Mouse (Mus musculus) small intestine, adult 2 months (tissue): ENCODE results near the gene Nos1. TPM values are rescaled to one million over a fixed set of nuclear protein-coding genes. Genes with fewer than 3 reads are reported as not detected.

Experiments used
- H3K27ac ChIP-seq: fragments of 200-500 bp; 2 replicates; pipeline ENCODE4 v1.5.1; 2012; ENCODE audit warnings: low read depth, low read length, control low read depth, inconsistent platforms; ENCODE audit not compliant: insufficient read depth
- H3K27me3 ChIP-seq: fragments of 200-500 bp; 2 replicates; pipeline ENCODE4 v1.6.1; 2012; ENCODE audit warnings: mild to moderate bottlenecking, moderate library complexity, low read length, inconsistent platforms; ENCODE audit not compliant: control insufficient read depth, insufficient read depth
- H3K36me3 ChIP-seq: fragments of 200-500 bp; 2 replicates; pipeline ENCODE4 v1.6.1; 2012; ENCODE audit warnings: mild to moderate bottlenecking, low read length, control low read depth, inconsistent platforms; ENCODE audit not compliant: control insufficient read depth, insufficient read depth
- H3K4me1 ChIP-seq: fragments of 200-500 bp; 2 replicates; pipeline ENCODE4 v1.6.1; 2012; ENCODE audit warnings: low read length, inconsistent platforms, mixed read lengths; ENCODE audit not compliant: control insufficient read depth, insufficient read depth, insufficient read length
- H3K4me3 ChIP-seq: fragments of 200-500 bp; 2 replicates; pipeline ENCODE4 v1.5.1; 2012; ENCODE audit warnings: low read depth, mild to moderate bottlenecking, control low read depth, inconsistent platforms, low read length, moderate library complexity
- CTCF ChIP-seq: fragments of 200-500 bp; IDR thresholded peaks from 2 replicates; pipeline ENCODE4 v1.5.1; 2012; ENCODE audit warnings: low read depth, mild to moderate bottlenecking, control low read depth, inconsistent platforms, low read length, moderate library complexity, mixed read lengths; ENCODE audit not compliant: insufficient replicate concordance, insufficient read length; ENCODE audit errors: extremely low read depth
- POLR2A ChIP-seq: fragments of 200-500 bp; IDR thresholded peaks from 2 replicates; pipeline ENCODE4 v1.6.1; 2012; ENCODE audit warnings: low read depth, mild to moderate bottlenecking, control low read depth, inconsistent platforms, low read length, moderate library complexity
- WGBS: fragments of 180-500 bp; shearing (Covaris S2); methylation state at CpG from one replicate; pipeline ENCODE4 v1.1.7; 2018; 5-methylcytosine and 5-hydroxymethylcytosine counted together
- polyA plus RNA-seq: library from polyadenylated mRNA; depleted of rRNA; stranded (reverse); fragments of >200 nt; gene quantifications from 2 replicates; pipeline ENCODE4 v1.2.3, GENCODE M21; 2012

Nos1 gene
- polyA plus RNA-seq, 1 experiment = 0.65 TPM

- H3K27ac ChIP-seq = no peak overlapping the region
- H3K36me3 ChIP-seq = no peaks in the 10 kb centered on the region
- TF ChIP-seq POLR2A (no peak), CTCF (no peak)
- WGBS = 58% methylated on average over 16 of the region's 16 CpGs
- H3K4me3 ChIP-seq = no peak overlapping the region
- H3K4me1 ChIP-seq = no peaks in the 10 kb centered on the region
- H3K27me3 ChIP-seq = no peaks in the 10 kb centered on the region
Measured at GRCm38 (mm10) chr5:117936346-117936745, 155.5 kb downstream of the Nos1 start.

- Histone ChIP-seq H3K4me1 (no peaks in the 10 kb centered on the region), H3K4me3 (no peak overlapping the region), H3K27me3 (no peaks in the 10 kb centered on the region; the same call in 1 of the 2 replicates), H3K36me3 (no peaks in the 10 kb centered on the region), H3K27ac (no peak overlapping the region)
- TF ChIP-seq CTCF = no peak
- no peak for TF ChIP-seq POLR2A
- WGBS = 75% methylated on average over 3 of the region's 3 CpGs
Measured at GRCm38 (mm10) chr5:117937186-117937585, 156.4 kb downstream of the Nos1 start.

DNA sequence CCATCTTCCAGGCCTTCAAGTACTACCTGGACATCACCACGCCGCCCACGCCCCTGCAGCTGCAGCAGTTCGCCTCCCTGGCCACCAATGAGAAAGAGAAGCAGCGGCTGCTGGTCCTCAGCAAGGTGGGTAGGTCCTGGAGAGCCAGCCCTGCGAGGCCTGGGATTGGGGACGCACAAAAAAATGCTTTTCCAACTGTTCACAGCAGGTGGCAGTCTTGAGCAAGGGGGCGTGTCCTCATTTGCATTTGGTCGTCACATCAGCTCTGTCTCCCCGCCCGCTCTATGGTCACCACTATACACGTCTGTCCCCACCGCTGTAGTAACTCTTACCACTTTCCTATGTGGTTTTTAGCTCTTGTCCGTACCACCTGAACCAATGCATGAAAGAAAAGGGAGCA lies 157.3 kb downstream of the Nos1 start:
- Histone ChIP-seq H3K27ac (no peak overlapping the region), H3K4me1 (no peaks in the 10 kb centered on the region), H3K4me3 (no peak overlapping the region; the same call in 1 of the 2 replicates)

DNA sequence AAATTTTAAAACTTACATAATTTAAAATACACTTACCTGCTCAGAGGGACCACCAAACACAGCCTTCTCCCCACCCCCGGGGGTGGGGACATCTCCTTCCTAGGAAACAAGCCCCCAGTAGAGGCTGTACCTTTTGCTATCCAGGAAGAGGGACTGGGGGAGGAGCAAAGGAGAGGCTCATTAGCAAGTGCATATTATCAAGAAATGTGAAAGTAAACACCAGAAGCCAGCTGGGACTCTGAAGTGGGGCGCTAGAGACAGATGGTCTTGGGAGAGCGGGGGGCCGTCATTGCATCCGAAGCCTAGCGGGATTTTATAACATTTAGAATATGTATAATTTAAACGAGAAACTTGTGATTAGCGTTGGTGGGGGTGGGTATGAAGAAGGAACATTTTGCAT lies 158.6 kb downstream of the Nos1 start:
- no peaks in the 10 kb centered on the region for H3K4me1 ChIP-seq
- no peaks in the 10 kb centered on the region; the same call in 1 of the 2 replicates for H3K27me3 ChIP-seq
- no peaks in the 10 kb centered on the region for H3K36me3 ChIP-seq
- no peak overlapping the region for H3K27ac ChIP-seq
- TF ChIP-seq POLR2A = no peak
- TF ChIP-seq CTCF = no peak
- WGBS = 61% methylated on average over 8 of the region's 8 CpGs
- H3K4me3 ChIP-seq = no peak overlapping the region

More for the DNA sequence above, 157.3 kb downstream of the Nos1 start:
- Histone ChIP-seq H3K36me3 (no peaks in the 10 kb centered on the region), H3K27me3 (no peaks in the 10 kb centered on the region; the same call in 1 of the 2 replicates)
- TF ChIP-seq CTCF = peak; percentile 82; the same call in 1 of the 2 replicates
- no peak; the same call in 1 of the 2 replicates for TF ChIP-seq POLR2A
- 14% methylated on average over 14 of the region's 14 CpGs for WGBS

- no peak for TF ChIP-seq POLR2A
- no peaks in the 10 kb centered on the region; the same call in 1 of the 2 replicates for H3K27me3 ChIP-seq
- no peak overlapping the region for H3K4me3 ChIP-seq
- no peaks in the 10 kb centered on the region for H3K36me3 ChIP-seq
- no peak overlapping the region for H3K27ac ChIP-seq
- no peaks in the 10 kb centered on the region for H3K4me1 ChIP-seq
- 77% methylated on average over 3 of the region's 3 CpGs for WGBS
Measured at GRCm38 (mm10) chr5:117941552-117941951, 160.7 kb downstream of the Nos1 start.

- H3K4me1 ChIP-seq = no peaks in the 10 kb centered on the region
- no peaks in the 10 kb centered on the region; the same call in 1 of the 2 replicates for H3K27me3 ChIP-seq
- H3K4me3 ChIP-seq = no peak overlapping the region
- H3K27ac ChIP-seq = no peak overlapping the region
- 9% methylated on average over 4 of the region's 4 CpGs for WGBS
- H3K36me3 ChIP-seq = no peaks in the 10 kb centered on the region
- TF ChIP-seq POLR2A (no peak), CTCF (peak; percentile 22; the same call in 1 of the 2 replicates)
Measured at GRCm38 (mm10) chr5:117946605-117947004, 165.8 kb downstream of the Nos1 start.

- 76% methylated on average over 10 of the region's 10 CpGs for WGBS
- Histone ChIP-seq H3K36me3 (no peaks in the 10 kb centered on the region), H3K4me3 (no peak overlapping the region), H3K27ac (no peak overlapping the region), H3K27me3 (no peaks in the 10 kb centered on the region), H3K4me1 (no peaks in the 10 kb centered on the region)
- TF ChIP-seq CTCF (no peak), POLR2A (no peak)
Measured at GRCm38 (mm10) chr5:117949393-117949792, 168.6 kb downstream of the Nos1 start.
